Mouse (Mus musculus) kidney, postnatal 14 days (tissue): ENCODE measurements around the gene Btbd19.

ENCODE experiments used
- DNase-seq: peaks from one replicate; pipeline ENCODE4 v3.0.0; 2022; ENCODE audit warnings: mixed read lengths

Btbd19 gene

GRCm38 (mm10) chr4:117110985-117111384 lies 14.5 kb downstream of the Btbd19 start:
- no peak for DNase-seq

GRCm38 (mm10) chr4:117110249-117110648 lies 15.3 kb downstream of the Btbd19 start:
- DNase-seq: no peak

GRCm38 (mm10) chr4:117109330-117109729 lies 16.2 kb downstream of the Btbd19 start:
- DNase-seq: no peak

- DNase-seq: no peak
Measured at GRCm38 (mm10) chr4:117108524-117108849, 17.0 kb downstream of the Btbd19 start.

- no peak for DNase-seq
Measured at GRCm38 (mm10) chr4:117107813-117108523, 17.6 kb downstream of the Btbd19 start.

GRCm38 (mm10) chr4:117105127-117105526 lies 20.4 kb downstream of the Btbd19 start:
- peak; percentile 40 for DNase-seq

- DNase-seq: no peak
Measured at GRCm38 (mm10) chr4:117104672-117105071, 20.9 kb downstream of the Btbd19 start.

- DNase-seq: peak; percentile 71
Measured at GRCm38 (mm10) chr4:117101218-117101617, 24.3 kb downstream of the Btbd19 start.

GRCm38 (mm10) chr4:117100036-117100435 lies 25.5 kb downstream of the Btbd19 start:
- DNase-seq: no peak

GRCm38 (mm10) chr4:117098764-117099036 lies 26.8 kb downstream of the Btbd19 start:
- DNase-seq: no peak

GRCm38 (mm10) chr4:117097969-117098763 lies 27.4 kb downstream of the Btbd19 start:
- no peak for DNase-seq

- no peak for DNase-seq
Measured at GRCm38 (mm10) chr4:117096666-117097065, 28.9 kb downstream of the Btbd19 start.

GRCm38 (mm10) chr4:117095551-117096452 lies 29.7 kb downstream of the Btbd19 start, which contains the start of gene Ptch2:
Ptch2 (plus strand) TSS chr4:117096075.
- DNase-seq: peak; percentile 90

GRCm38 (mm10) chr4:117094626-117095361 lies 30.7 kb downstream of the Btbd19 start:
- peak; percentile 43 for DNase-seq

- DNase-seq: no peak
Measured at GRCm38 (mm10) chr4:117090586-117090985, 34.9 kb downstream of the Btbd19 start.

- no peak for DNase-seq
Measured at GRCm38 (mm10) chr4:117087948-117088640, 37.4 kb downstream of the Btbd19 start.

GRCm38 (mm10) chr4:117071183-117071582 lies 54.3 kb downstream of the Btbd19 start:
- no peak for DNase-seq

GRCm38 (mm10) chr4:117070624-117071023 lies 54.9 kb downstream of the Btbd19 start:
- no peak for DNase-seq

GRCm38 (mm10) chr4:117069647-117070046 lies 55.9 kb downstream of the Btbd19 start:
- DNase-seq: no peak
